Mouse (Mus musculus): Measurements from ENCODE around the gene Sppl2b.

GRCm38 (mm10) chr10:80864446-80864845 lies 9.4 kb downstream of the Sppl2b start:
- TF ChIP-seq CTCF (IDR thresholded peaks at IDR 0.05; ENCODE audit: insufficient read depth, low read depth, low read length) (no peak), POLR2A (IDR thresholded peaks at IDR 0.05; ENCODE audit: insufficient read depth, low read depth, low read length) (no peak)

Measured in olfactory bulb, adult 2 months (tissue).